Mouse (Mus musculus) limb, embryonic 10.5 days (tissue): ENCODE results near the gene Zdhhc12. TPM values are rescaled to one million over a fixed set of nuclear protein-coding genes. Genes with fewer than 3 reads are reported as not detected.
"Not testable (repeated sequence)": the region's sequence is repeated elsewhere in the genome, so short reads cannot be mapped to it uniquely, and the experiment has no call there.

Experiments used
- DNase-seq: peaks from one replicate; pipeline ENCODE4 v3.0.0-alpha.2; 2017; ENCODE audit warnings: low spot score
- H3K27ac ChIP-seq: fragments of 300-500 bp; sonication (generic); 2 replicates; pipeline ENCODE4 v1.5.1; 2016; ENCODE audit warnings: mild to moderate bottlenecking
- H3K27me3 ChIP-seq: fragments of 300-500 bp; sonication (generic); 2 replicates; pipeline ENCODE4 v1.6.1; 2016; ENCODE audit warnings: low read depth, mild to moderate bottlenecking; ENCODE audit not compliant: poor library complexity, severe bottlenecking
- H3K36me3 ChIP-seq: fragments of 300-500 bp; sonication (generic); 2 replicates; pipeline ENCODE4 v1.6.1; 2016; ENCODE audit warnings: mild to moderate bottlenecking, moderate library complexity
- H3K4me1 ChIP-seq: fragments of 300-500 bp; sonication (generic); 2 replicates; pipeline ENCODE4 v1.6.1; 2016
- H3K4me3 ChIP-seq: fragments of 300-500 bp; sonication (generic); 2 replicates; pipeline ENCODE4 v1.5.1; 2016; ENCODE audit warnings: mild to moderate bottlenecking, moderate library complexity
- H3K9me3 ChIP-seq: fragments of 300-500 bp; sonication (generic); replicated peaks from 2 replicates; pipeline ENCODE4 v1.6.1; 2016; ENCODE audit warnings: mild to moderate bottlenecking
- WGBS: fragments of 180-500 bp; shearing (Covaris S2); methylation state at CpG from one replicate; pipeline ENCODE4 v1.1.7; 2016; 5-methylcytosine and 5-hydroxymethylcytosine counted together
- polyA plus RNA-seq: library from polyadenylated mRNA; unstranded; fragments of >200 nt; fragmentation: Nextera tagmentation; extraction: Ambion mirVana; gene quantifications from 2 replicates; pipeline ENCODE4 v1.2.1, GENCODE M21; 2016

Gene Zdhhc12
- 35.6 and 37.2 TPM in 2 replicates for polyA plus RNA-seq

- H3K27ac ChIP-seq, result peak within 1 kb of the TSS; percentile 86
Measured at GRCm38 (mm10) chr2:30093471-30094207, at the start of gene Zdhhc12. Zdhhc12 (minus strand) TSS chr2:30093648.

GRCm38 (mm10) chr2:30140021-30140420 is 46.6 kb upstream of the Zdhhc12 start:
- not testable (repeated sequence) for DNase-seq, H3K4me3 ChIP-seq, H3K4me1 ChIP-seq, H3K9me3 ChIP-seq, H3K27ac ChIP-seq, H3K27me3 ChIP-seq
- WGBS, result 95% methylated on average over 4 of the region's 4 CpGs
- H3K36me3 ChIP-seq, result peaks cover 96% of the 10 kb centered on the region

More at GRCm38 (mm10) chr2:30093471-30094207, at the start of gene Zdhhc12:
- peak; percentile 95 for DNase-seq
- WGBS, result under 1% methylated on average over 51 of the region's 51 CpGs
- Histone ChIP-seq H3K4me1 (peaks cover 35% of the 10 kb centered on the region), H3K9me3 (no peaks in the 10 kb centered on the region), H3K27me3 (no peaks in the 10 kb centered on the region), H3K4me3 (peak within 1 kb of the TSS; percentile 71), H3K36me3 (peaks cover 48% of the 10 kb centered on the region)

GRCm38 (mm10) chr2:30136458-30136857 is 43.0 kb upstream of the Zdhhc12 start:
- H3K27me3 ChIP-seq, result no peaks in the 10 kb centered on the region
- peaks cover 62% of the 10 kb centered on the region for H3K36me3 ChIP-seq
- H3K4me3 ChIP-seq, result no peak overlapping the region

GRCm38 (mm10) chr2:30134928-30135620 is 41.6 kb upstream of the Zdhhc12 start:
- Histone ChIP-seq H3K36me3 (peaks cover 48% of the 10 kb centered on the region), H3K4me1 (peaks cover 27% of the 10 kb centered on the region), H3K27ac (peak overlapping the region; percentile 88; the same call in 1 of the 2 replicates), H3K27me3 (no peaks in the 10 kb centered on the region), H3K4me3 (peak overlapping the region; percentile 88), H3K9me3 (no peaks in the 10 kb centered on the region)
- no peak for DNase-seq
- 84% methylated on average over 10 of the region's 10 CpGs for WGBS

More at GRCm38 (mm10) chr2:30136458-30136857, 43.0 kb upstream of the Zdhhc12 start:
- WGBS, result 92% methylated on average over 10 of the region's 10 CpGs
- H3K9me3 ChIP-seq, result no peaks in the 10 kb centered on the region
- H3K4me1 ChIP-seq, result peaks cover 27% of the 10 kb centered on the region
- DNase-seq, result no peak
- no peak overlapping the region for H3K27ac ChIP-seq

GRCm38 (mm10) chr2:30134378-30134711 is 40.9 kb upstream of the Zdhhc12 start:
- Histone ChIP-seq H3K27ac (peak overlapping the region; percentile 88), H3K4me1 (peaks cover 27% of the 10 kb centered on the region), H3K9me3 (no peaks in the 10 kb centered on the region), H3K4me3 (peak overlapping the region; percentile 88), H3K36me3 (peaks cover 43% of the 10 kb centered on the region), H3K27me3 (no peaks in the 10 kb centered on the region)
- DNase-seq, result peak; percentile 35
- WGBS, result 35% methylated on average over 6 of the region's 6 CpGs

- under 1% methylated on average over 46 of the region's 46 CpGs for WGBS
- H3K27ac ChIP-seq, result peak within 1 kb of the TSS; percentile 88
- peak within 1 kb of the TSS; percentile 88 for H3K4me3 ChIP-seq
Measured at GRCm38 (mm10) chr2:30133613-30134377, 40.3 kb upstream of the Zdhhc12 start, which contains the start of gene Tbc1d13. Tbc1d13 (plus strand) TSS chr2:30133746.

GRCm38 (mm10) chr2:30132801-30133612 is 39.6 kb upstream of the Zdhhc12 start:
- 34% methylated on average over 16 of the region's 16 CpGs for WGBS
- Histone ChIP-seq H3K27ac (peak overlapping the region; percentile 88), H3K36me3 (peaks cover 32% of the 10 kb centered on the region), H3K4me1 (peaks cover 27% of the 10 kb centered on the region), H3K4me3 (peak overlapping the region; percentile 88), H3K27me3 (no peaks in the 10 kb centered on the region), H3K9me3 (no peaks in the 10 kb centered on the region)
- no peak for DNase-seq

More at GRCm38 (mm10) chr2:30133613-30134377, 40.3 kb upstream of the Zdhhc12 start, which contains the start of gene Tbc1d13:
- DNase-seq, result peak; percentile 98
- Histone ChIP-seq H3K9me3 (no peaks in the 10 kb centered on the region), H3K4me1 (peaks cover 27% of the 10 kb centered on the region), H3K27me3 (no peaks in the 10 kb centered on the region), H3K36me3 (peaks cover 40% of the 10 kb centered on the region)

- Histone ChIP-seq H3K36me3 (peaks cover 14% of the 10 kb centered on the region), H3K4me1 (peaks cover 27% of the 10 kb centered on the region)
- WGBS, result 67% methylated on average over 5 of the region's 5 CpGs
- not testable (repeated sequence) for H3K27me3 ChIP-seq, DNase-seq, H3K27ac ChIP-seq, H3K4me3 ChIP-seq, H3K9me3 ChIP-seq
Measured at GRCm38 (mm10) chr2:30131240-30131639, 37.8 kb upstream of the Zdhhc12 start.

- Histone ChIP-seq H3K4me1 (peaks cover 26% of the 10 kb centered on the region), H3K27me3 (no peaks in the 10 kb centered on the region), H3K27ac (no peak overlapping the region), H3K9me3 (no peaks in the 10 kb centered on the region), H3K4me3 (no peak overlapping the region), H3K36me3 (peaks cover 3% of the 10 kb centered on the region)
- no peak for DNase-seq
- 89% methylated on average over 4 of the region's 4 CpGs for WGBS
Measured at GRCm38 (mm10) chr2:30130156-30130555, 36.7 kb upstream of the Zdhhc12 start.

- Histone ChIP-seq H3K9me3 (no peaks in the 10 kb centered on the region), H3K4me1 (peaks cover 19% of the 10 kb centered on the region), H3K36me3 (no peaks in the 10 kb centered on the region), H3K27me3 (no peaks in the 10 kb centered on the region), H3K27ac (no peak overlapping the region), H3K4me3 (no peak overlapping the region)
- no peak for DNase-seq
- 34% methylated on average over 2 of the region's 2 CpGs for WGBS
Measured at GRCm38 (mm10) chr2:30128789-30129188, 35.3 kb upstream of the Zdhhc12 start.

- Histone ChIP-seq H3K27ac (peak within 1 kb of the TSS; percentile 91), H3K9me3 (no peaks in the 10 kb centered on the region), H3K27me3 (no peaks in the 10 kb centered on the region), H3K4me3 (peak within 1 kb of the TSS; percentile 81), H3K36me3 (peaks cover 4% of the 10 kb centered on the region; the same call in 1 of the 2 replicates), H3K4me1 (peaks cover 19% of the 10 kb centered on the region)
- 11% methylated on average over 31 of the region's 31 CpGs for WGBS
- DNase-seq, result peak; percentile 95
Measured at GRCm38 (mm10) chr2:30124472-30125274, 31.2 kb upstream of the Zdhhc12 start, which contains the start of gene Zer1. Zer1 (minus strand) TSS chr2:30124585.
